Mouse (Mus musculus) MN1 (cell line): Measurements from ENCODE around the gene Vmn1r235.
"Not testable (repeated sequence)": the region's sequence is repeated elsewhere in the genome, so short reads cannot be mapped to it uniquely, and the experiment has no call there.

Source experiments
- DNase-seq: peaks from one replicate; pipeline ENCODE4 v3.0.0-alpha.2; 2016; ENCODE audit warnings: low spot score

The Vmn1r235 gene

DNA sequence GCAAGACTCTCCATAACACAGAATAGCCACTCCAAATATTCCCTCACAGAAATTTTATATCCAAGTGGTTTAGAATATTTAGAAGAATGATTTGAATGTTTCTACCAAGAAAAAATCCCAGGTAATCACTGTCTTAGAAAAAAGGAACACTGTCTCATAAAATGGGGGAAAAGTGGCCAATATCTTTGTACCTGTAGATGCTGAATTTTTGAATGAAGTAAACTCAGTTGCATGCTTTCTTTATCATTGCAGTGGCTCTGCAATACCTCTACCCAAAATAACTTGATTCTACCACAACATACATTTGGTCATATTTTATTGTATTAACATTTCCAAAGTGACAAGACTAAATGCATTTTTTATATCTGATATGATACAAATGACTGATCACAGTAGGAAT is at the start of gene Vmn1r235:
Gene Vmn1r235 (plus strand): TSS at position 301 of the 400 bp plus-strand sequence.
- no peak for DNase-seq

DNA sequence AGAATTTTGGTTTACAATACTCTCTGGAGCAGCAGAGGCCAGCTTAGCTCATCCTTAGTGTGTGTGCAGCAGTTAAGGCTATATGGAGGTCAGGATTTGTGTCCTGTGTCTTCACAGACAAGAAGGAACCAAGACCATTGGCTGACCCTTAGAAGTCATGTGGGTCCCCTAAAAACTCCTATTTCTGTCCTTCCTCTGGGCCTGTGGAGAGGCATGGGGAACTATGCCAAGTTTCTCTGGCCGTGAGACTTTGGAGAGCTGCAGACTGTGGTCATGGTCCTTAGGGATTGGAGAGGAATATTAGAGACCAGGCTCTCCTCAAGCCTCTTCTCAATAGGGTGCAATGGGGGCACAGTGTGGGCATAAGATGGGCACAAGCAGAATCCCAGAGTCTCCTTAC is 45.1 kb upstream of the Vmn1r235 start:
- DNase-seq = not testable (repeated sequence)

DNA sequence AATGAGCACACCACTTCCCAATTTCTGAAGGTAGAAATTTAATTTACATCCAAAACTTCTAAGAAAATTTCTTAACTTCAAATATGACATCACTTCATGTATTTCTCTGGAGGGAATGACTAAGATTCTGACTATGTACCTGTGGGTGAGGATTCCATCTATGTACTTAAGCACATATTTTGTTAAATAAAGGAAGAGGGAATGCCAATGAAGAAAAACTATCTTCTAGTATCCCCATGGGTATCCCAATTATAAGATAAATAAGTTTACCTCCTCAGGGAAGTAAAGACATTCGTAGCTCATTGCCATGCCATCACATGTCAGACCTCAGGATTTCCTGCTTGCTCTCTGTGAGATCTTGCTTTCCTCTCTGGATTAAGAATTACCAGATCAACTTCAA is 30.4 kb upstream of the Vmn1r235 start, which contains the start of gene Vmn1r234:
Gene Vmn1r234 (plus strand): TSS at position 301 of the 400 bp plus-strand sequence.
- no peak for DNase-seq

DNA sequence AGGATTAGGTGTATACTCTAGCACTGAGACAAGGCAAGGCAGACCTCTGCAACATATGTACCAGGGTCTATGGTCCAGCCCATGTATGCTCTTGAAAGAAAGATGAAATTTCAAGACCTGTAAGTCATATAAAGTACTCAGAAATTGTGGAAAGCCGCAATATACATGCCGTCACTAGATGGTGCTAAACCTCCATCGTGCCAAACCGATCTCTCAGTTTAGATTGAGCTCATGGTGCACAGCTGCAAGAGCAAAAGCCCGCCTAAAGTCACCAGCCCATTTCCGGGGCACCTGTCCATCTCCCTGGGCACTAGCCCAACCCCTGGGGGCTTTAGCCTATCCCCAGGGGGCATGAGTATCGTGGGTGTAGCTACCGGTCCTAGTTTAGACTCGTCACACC is 24.6 kb upstream of the Vmn1r235 start:
- DNase-seq = no peak

DNA sequence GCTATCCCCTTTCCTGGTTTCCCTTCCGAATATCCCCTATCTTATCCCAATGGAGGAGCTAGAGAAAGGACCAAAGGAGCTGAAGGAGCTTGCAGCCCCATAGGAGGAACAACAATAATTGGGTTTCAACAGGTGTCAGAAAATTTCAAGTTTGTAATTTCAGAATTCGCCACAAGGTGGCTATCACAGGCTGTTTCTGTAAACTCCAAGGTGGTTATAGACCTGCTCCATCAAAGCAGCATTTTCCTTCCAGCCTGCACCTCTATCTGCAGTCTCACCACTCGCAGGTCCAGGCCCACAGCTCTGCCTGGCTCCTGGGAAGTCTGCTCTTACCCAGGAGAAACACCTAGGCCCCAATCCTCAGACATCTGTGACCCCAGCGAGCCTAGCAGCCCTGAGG is 15.9 kb downstream of the Vmn1r235 start:
- peak; percentile 83 for DNase-seq

DNA sequence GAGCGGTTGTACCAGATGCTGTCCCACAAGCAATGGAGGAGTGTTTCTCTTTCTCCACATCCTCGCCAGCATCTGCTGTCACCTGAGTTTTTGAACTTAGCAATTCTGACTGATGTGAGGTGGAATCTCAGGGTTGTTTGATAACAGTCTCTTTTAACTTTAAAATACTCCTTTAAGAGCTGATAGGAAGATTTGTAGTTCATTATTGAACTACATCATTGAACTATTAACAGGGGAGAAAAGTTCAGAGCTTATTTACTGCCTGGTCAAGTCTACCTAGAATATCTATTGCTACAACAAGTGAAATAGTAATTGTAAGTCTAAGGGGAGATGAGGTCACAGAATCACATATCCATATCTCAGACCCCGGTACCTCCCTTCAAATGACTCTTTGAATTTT is 26.4 kb downstream of the Vmn1r235 start, which contains the start of gene Vmn1r236:
Gene Vmn1r236 (plus strand): TSS at position 301 of the 400 bp plus-strand sequence.
- no peak for DNase-seq

DNA sequence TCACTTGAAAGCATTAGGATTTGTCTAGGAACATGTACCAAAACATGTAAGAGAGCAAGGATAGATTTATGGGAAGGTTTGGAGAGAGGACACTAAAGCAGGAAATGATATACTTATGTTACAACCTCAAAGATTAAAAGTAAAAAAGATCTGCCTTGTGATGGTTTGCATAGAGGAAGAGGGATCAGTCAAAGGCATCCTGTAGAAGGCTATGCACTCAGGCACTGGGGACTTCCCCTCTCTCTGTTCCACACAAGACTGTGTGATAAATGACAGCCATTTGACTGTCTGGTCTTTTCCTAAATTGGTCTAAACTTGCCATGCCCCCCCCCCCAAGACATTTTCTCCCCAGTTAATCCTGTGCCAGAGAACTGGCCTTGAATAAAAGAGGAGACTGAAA is 28.2 kb downstream of the Vmn1r235 start:
- DNase-seq = no peak

DNA sequence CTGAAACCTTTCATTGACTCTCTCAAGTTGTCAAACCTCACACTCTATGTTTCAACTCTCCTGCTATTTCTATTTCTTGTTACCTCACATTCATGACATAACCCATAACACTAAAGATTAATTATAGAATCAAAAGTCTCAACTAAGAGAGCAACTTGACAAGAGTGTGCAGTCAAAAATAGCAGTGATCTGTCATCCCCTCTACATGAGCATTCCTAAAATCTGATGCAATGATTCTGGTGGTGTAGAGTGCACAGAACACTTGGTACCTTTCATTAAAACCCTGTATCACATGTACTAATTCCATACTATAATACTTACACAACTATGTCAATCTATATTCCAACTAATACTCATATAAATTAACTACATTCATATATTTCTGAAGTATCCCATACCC is 33.5 kb downstream of the Vmn1r235 start:
- DNase-seq = no peak

DNA sequence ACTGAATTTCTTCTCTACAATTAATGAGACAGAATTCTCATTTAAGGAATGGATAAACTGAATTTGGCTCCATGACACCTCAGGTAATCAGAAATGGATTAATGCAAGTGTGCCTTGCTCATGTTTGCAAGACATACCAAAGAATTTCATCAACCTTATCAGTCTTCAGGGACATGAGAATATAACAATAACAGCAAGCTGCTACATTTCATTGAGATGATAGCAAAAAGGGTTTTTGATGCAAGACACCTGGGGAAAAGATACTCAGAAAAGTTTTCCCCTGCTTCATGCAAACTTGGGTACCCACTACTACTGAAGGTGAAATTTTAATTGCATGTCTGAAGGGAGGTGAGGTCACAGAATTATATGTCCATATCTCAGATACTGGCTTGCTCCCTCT is 55.4 kb downstream of the Vmn1r235 start, which contains the start of gene Vmn1r237:
Gene Vmn1r237 (plus strand): TSS at position 301 of the 400 bp plus-strand sequence.
- DNase-seq = no peak
